Mouse (Mus musculus) monocyte, adult 59 days (primary cell): ENCODE measurements around the gene Mical1. TPM values are rescaled to one million over a fixed set of nuclear protein-coding genes. Genes with fewer than 3 reads are reported as not detected.

ENCODE experiments used
- total RNA-seq, 2 experiments: library from RNA; stranded (reverse); gene quantifications; one replicate each; pipeline ENCODE4 v1.2.4; 2023

Mical1 gene
- total RNA-seq: 100 to 1,000 TPM; 233 to 239 TPM

GRCm38 (mm10) chr10:41476171-41477017 is at the start of gene Mical1:
TSS of gene Mical1 (plus strand) at chr10:41476314.

GRCm38 (mm10) chr10:41450137-41450670 is 25.9 kb upstream of the Mical1 start, which contains the start of gene Zbtb24:
TSS of gene Zbtb24 (plus strand) at chr10:41450383.

GRCm38 (mm10) chr10:41489708-41490517 is 13.8 kb downstream of the Mical1 start, which contains the start of the genes Smpd2 and Ppil6:
TSS of gene Smpd2 (minus strand) at chr10:41490369.
TSS of gene Ppil6 (plus strand) at chr10:41490439.

GRCm38 (mm10) chr10:41518981-41519618 is 43.0 kb downstream of the Mical1 start, which contains the start of gene Cd164:
TSS of gene Cd164 (plus strand) at chr10:41519414.

Other genes with a start within 250 kb of the Mical1 start
- gene Fig4, start 173.1 kb upstream of the Mical1 start, total RNA-seq: 10 to 100 TPM; 20.3 to 20.8 TPM
- not detected for gene Ak9, start 172.3 kb upstream of the Mical1 start, total RNA-seq
- 10 to 100 TPM; 17.7 to 20.0 TPM for gene Zbtb24, start 25.9 kb upstream of the Mical1 start, total RNA-seq
- 10 to 100 TPM; 22.6 to 27.9 TPM for gene Smpd2, start 14.1 kb downstream of the Mical1 start, total RNA-seq
- gene Ppil6, start 14.1 kb downstream of the Mical1 start, total RNA-seq: under 1 TPM in 1 of 2 experiments, not detected in 1; 0.47 TPM
- gene Cd164, start 43.1 kb downstream of the Mical1 start, total RNA-seq: 100 to 1,000 TPM; 145 to 154 TPM
- not detected for gene Ccdc162, start 240.3 kb downstream of the Mical1 start, total RNA-seq